Mouse (Mus musculus) midbrain, embryonic 13.5 days (tissue): ENCODE results near the gene Nanos1. TPM values are rescaled to one million over a fixed set of nuclear protein-coding genes. Genes with fewer than 3 reads are reported as not detected.
A peak's percentile ranks its signal among the peaks of the same experiment; 100 is the strongest.

Experiments
- ATAC-seq: fragments of 200-750 bp; cut with Nextera tagmentation; 2 replicates; pipeline ENCODE4 v1.8.0; 2017; ENCODE audit warnings: mild to moderate bottlenecking, moderate TSS enrichment, moderate library complexity
- H3K27ac ChIP-seq: fragments of 300-500 bp; sonication (generic); 2 replicates; pipeline ENCODE4 v1.5.1; 2015; ENCODE audit warnings: inconsistent platforms, mild to moderate bottlenecking, moderate library complexity
- H3K27me3 ChIP-seq: fragments of 300-500 bp; sonication (generic); 2 replicates; pipeline ENCODE4 v1.6.1; 2015; ENCODE audit warnings: mild to moderate bottlenecking, inconsistent platforms
- H3K36me3 ChIP-seq: fragments of 300-500 bp; sonication (generic); 2 replicates; pipeline ENCODE4 v1.6.1; 2015; ENCODE audit warnings: mild to moderate bottlenecking, inconsistent platforms
- H3K4me1 ChIP-seq: fragments of 300-500 bp; sonication (generic); replicated peaks from 2 replicates; pipeline ENCODE4 v1.6.1; 2015; ENCODE audit warnings: inconsistent platforms
- H3K4me2 ChIP-seq: fragments of 300-500 bp; sonication (generic); replicated peaks from 2 replicates; pipeline ENCODE4 v1.6.1; 2015; ENCODE audit warnings: moderate library complexity, mild to moderate bottlenecking, inconsistent platforms
- H3K4me3 ChIP-seq: fragments of 300-500 bp; sonication (generic); replicated peaks from 2 replicates; pipeline ENCODE4 v1.5.1; 2015; ENCODE audit warnings: mild to moderate bottlenecking, inconsistent platforms
- H3K9ac ChIP-seq: fragments of 300-500 bp; sonication (generic); replicated peaks from 2 replicates; pipeline ENCODE4 v1.6.1; 2015; ENCODE audit warnings: mild to moderate bottlenecking, inconsistent platforms
- H3K9me3 ChIP-seq: fragments of 300-500 bp; sonication (generic); 2 replicates; pipeline ENCODE4 v1.6.1; 2016; ENCODE audit warnings: mild to moderate bottlenecking, inconsistent platforms
- WGBS: fragments of 180-500 bp; shearing (Covaris S2); methylation state at CpG from one replicate; pipeline ENCODE4 v1.1.7; 2015; 5-methylcytosine and 5-hydroxymethylcytosine counted together
- polyA plus RNA-seq: library from polyadenylated mRNA; unstranded; fragments of >200 nt; fragmentation: Nextera tagmentation; extraction: Ambion mirVana; gene quantifications from 2 replicates; pipeline ENCODE4 v1.2.1, GENCODE M21; 2015

Nanos1 gene
- polyA plus RNA-seq, 1 experiment from 2014 or later = 16.6 TPM

DNA sequence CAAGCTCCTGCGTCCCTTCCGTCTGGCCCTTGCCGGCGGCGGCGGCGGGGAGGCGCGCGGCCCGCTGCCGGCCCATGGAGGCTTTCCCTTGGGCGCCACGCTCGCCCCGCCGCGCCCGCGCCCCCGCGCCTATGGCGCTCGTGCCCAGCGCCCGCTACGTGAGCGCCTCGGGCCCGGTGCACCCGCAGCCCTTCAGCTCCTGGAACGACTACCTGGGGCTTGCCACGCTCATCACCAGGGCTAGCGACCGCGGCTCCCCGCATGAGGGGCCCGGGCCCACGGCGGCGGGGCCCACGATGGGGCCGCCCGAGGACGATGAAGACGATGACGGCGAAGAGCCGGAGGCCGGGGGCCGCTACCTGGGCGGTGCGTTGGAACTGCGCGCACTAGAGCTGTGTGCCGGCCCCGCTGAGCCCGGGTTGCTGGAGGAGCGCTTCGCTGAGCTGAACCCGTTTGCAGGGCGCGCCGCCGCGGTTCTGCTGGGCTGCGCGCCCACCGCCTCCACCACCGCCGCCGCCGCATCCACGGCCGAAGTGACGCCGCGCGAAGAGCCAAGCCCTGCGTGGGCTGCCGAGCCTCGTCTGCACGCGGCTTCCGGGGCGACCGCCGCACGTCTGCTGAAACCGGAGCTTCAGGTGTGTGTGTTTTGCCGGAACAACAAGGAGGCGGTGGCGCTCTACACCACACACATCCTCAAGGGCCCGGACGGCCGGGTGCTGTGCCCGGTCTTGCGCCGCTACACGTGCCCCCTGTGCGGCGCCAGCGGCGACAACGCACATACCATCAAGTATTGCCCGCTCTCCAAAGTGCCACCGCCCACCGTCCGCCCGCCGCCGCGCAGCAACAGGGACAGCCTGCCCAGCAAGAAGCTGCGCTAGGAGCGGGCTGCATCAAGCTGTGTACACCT, 658 bp downstream of the Nanos1 start:
- Histone ChIP-seq H3K4me1 (peaks cover 28% of the 10 kb centered on the region), H3K36me3 (peaks cover 9% of the 10 kb centered on the region), H3K4me2 (peak overlapping the region; percentile 78), H3K9me3 (no peaks in the 10 kb centered on the region), H3K27me3 (peaks cover 24% of the 10 kb centered on the region), H3K9ac (peak overlapping the region; percentile 86), H3K27ac (peak overlapping the region; percentile 93), H3K4me3 (peak overlapping the region; percentile 81)
- peak; percentile 79 for ATAC-seq
- under 1% methylated on average over 84 of the region's 115 CpGs for WGBS

GRCm38 (mm10) chr19:60757099-60757785, 1.5 kb downstream of the Nanos1 start:
- H3K27me3 ChIP-seq = peaks cover 24% of the 10 kb centered on the region
- H3K4me2 ChIP-seq = peak overlapping the region; percentile 78
- H3K27ac ChIP-seq = peak overlapping the region; percentile 93; the same call in 1 of the 2 replicates
- no peak for ATAC-seq
- H3K9me3 ChIP-seq = no peaks in the 10 kb centered on the region
- H3K4me1 ChIP-seq = peaks cover 28% of the 10 kb centered on the region
- peak overlapping the region; percentile 86 for H3K9ac ChIP-seq
- peak overlapping the region; percentile 81 for H3K4me3 ChIP-seq
- H3K36me3 ChIP-seq = peaks cover 13% of the 10 kb centered on the region
- 6% methylated on average over 25 of the region's 25 CpGs for WGBS

DNA sequence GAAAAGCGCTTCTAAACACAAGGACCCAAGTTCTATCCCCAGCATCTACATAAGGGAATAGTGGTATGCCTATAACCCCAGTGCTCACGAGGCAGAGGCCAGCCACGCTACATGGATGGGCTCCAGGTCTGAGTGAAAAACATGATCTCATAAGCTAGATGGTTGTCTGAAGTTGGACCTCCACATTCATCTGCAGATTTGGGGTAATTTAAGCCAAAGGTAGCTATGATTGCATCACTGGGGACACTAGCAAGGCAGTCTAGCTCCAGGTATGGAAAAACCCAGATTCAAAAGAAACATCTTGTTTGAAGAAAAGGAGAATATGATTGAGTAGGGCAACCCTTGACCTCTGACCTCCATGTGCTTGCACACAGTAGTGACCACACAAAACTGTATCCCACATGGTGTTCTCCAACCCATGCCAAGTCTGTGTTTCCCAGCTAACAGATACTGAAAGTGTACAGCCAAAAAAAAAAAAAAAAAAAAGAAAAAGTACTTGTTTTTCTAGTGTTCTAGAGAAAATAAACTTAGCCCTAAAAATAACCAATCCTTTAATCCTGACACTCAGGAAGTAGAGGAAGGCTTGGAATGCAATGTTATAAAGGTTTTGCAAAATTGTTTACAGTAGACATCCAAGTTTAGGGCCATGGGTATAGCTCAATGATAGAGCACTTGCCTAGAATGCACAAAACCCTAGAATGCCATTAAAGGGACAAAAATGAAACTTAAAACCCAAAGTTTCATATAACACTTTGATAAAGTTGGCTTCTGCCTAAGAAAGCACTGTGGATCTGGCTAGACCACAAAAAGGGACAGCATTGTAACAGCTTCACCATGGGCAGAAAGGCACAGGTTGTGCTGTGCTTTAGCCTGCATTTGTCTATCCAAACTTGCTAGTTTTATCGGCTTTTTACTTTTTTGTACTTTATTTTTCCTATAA, 3.4 kb downstream of the Nanos1 start:
- ATAC-seq = no peak
- H3K36me3 ChIP-seq = peaks cover 30% of the 10 kb centered on the region
- H3K9me3 ChIP-seq = no peaks in the 10 kb centered on the region
- H3K4me1 ChIP-seq = peaks cover 28% of the 10 kb centered on the region
- H3K9ac ChIP-seq = no peak overlapping the region
- H3K27me3 ChIP-seq = peaks cover 22% of the 10 kb centered on the region
- H3K4me2 ChIP-seq = no peak overlapping the region
- H3K27ac ChIP-seq = no peak overlapping the region
- no peak overlapping the region for H3K4me3 ChIP-seq
- 80% methylated on average over 4 of the region's 4 CpGs for WGBS

GRCm38 (mm10) chr19:60773366-60773765, 17.6 kb downstream of the Nanos1 start:
- H3K27me3 ChIP-seq = no peaks in the 10 kb centered on the region
- H3K4me2 ChIP-seq = no peak overlapping the region
- peaks cover 75% of the 10 kb centered on the region for H3K36me3 ChIP-seq
- no peak overlapping the region for H3K27ac ChIP-seq
- H3K9ac ChIP-seq = no peak overlapping the region
- WGBS = 96% methylated on average over 6 of the region's 6 CpGs
- no peaks in the 10 kb centered on the region for H3K9me3 ChIP-seq
- ATAC-seq = no peak
- H3K4me1 ChIP-seq = no peaks in the 10 kb centered on the region
- no peak overlapping the region for H3K4me3 ChIP-seq

GRCm38 (mm10) chr19:60782034-60782433, 26.2 kb downstream of the Nanos1 start:
- Histone ChIP-seq H3K27ac (no peak overlapping the region), H3K4me2 (no peak overlapping the region), H3K4me3 (no peak overlapping the region), H3K9me3 (no peaks in the 10 kb centered on the region), H3K27me3 (no peaks in the 10 kb centered on the region), H3K9ac (no peak overlapping the region), H3K4me1 (peaks cover 25% of the 10 kb centered on the region), H3K36me3 (peaks cover 25% of the 10 kb centered on the region)
- 96% methylated on average over 3 of the region's 3 CpGs for WGBS
- ATAC-seq = no peak

GRCm38 (mm10) chr19:60784712-60785111, 28.9 kb downstream of the Nanos1 start:
- no peak for ATAC-seq
- Histone ChIP-seq H3K36me3 (peaks cover 11% of the 10 kb centered on the region), H3K27me3 (no peaks in the 10 kb centered on the region), H3K4me3 (no peak overlapping the region), H3K4me1 (peaks cover 46% of the 10 kb centered on the region), H3K27ac (no peak overlapping the region), H3K9me3 (no peaks in the 10 kb centered on the region), H3K9ac (no peak overlapping the region), H3K4me2 (no peak overlapping the region)
- 65% methylated on average over 1 of the region's 1 CpGs for WGBS

GRCm38 (mm10) chr19:60787465-60788150, 31.8 kb downstream of the Nanos1 start:
- peaks cover 50% of the 10 kb centered on the region for H3K4me1 ChIP-seq
- H3K27me3 ChIP-seq = no peaks in the 10 kb centered on the region
- 0 out of 2 replicates have a peak overlapping the region, but pooled peaks have one; percentile 9 for H3K4me3 ChIP-seq
- H3K4me2 ChIP-seq = peak overlapping the region; percentile 29; the same call in 1 of the 2 replicates
- ATAC-seq = no peak
- no peak overlapping the region for H3K27ac ChIP-seq
- WGBS = 71% methylated on average over 2 of the region's 2 CpGs
- no peaks in the 10 kb centered on the region for H3K36me3 ChIP-seq
- H3K9ac ChIP-seq = no peak overlapping the region
- H3K9me3 ChIP-seq = no peaks in the 10 kb centered on the region

DNA sequence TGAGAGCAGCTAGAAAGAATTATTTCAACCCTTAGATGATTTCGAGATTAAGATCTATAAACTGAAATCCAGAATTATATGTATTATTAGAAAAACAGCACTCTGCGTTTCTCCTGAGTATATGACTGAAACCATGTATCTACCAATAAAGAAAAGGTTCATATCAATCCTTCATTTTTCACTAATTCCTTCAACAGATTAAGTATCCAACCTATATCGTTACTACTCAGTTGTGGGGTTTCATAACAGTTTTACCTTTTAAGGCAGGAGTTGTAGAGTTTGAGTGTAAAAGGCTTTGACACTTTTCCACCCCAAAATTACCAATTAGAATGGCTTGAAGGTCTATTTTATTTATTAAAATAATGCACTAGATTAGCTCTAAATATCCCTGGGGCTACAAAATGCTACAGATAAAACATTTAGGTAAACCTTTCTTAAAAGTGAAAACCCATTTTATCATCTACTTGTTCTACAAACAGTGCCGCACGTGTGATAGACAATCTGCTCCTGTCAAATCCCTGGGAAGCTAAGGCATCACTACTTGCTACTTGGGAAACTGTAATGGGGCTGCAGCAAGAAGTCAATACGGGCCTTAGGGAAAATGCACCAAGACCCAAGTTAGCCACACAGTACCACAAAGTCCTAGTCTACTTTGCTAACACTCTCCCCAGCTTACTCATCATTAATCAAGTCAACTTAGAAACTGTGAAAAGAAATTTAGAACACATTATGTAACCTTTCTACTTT, 32.6 kb downstream of the Nanos1 start:
- H3K36me3 ChIP-seq = no peaks in the 10 kb centered on the region
- 49% methylated on average over 6 of the region's 6 CpGs for WGBS
- H3K9ac ChIP-seq = peak overlapping the region; percentile 63

DNA sequence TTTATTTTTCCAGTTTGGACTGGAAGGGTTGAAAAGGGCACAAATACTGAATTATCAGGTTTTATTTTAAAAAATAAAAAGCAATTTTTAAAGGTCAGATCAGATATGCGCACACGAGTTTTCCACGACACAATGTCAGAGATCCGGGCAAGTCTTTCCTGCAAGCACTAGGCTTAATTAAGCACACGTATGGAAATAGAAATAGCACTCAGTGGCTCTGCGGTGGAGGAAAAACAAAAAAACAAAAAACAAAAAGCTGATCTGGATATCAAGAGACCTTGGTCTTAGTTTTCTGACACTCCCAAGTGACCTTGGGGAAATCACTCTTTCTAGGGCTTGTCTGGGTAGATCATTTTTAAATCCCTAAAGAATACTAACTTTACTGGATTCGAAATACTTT, 33.7 kb downstream of the Nanos1 start:
- Histone ChIP-seq H3K9me3 (no peaks in the 10 kb centered on the region), H3K9ac (peak overlapping the region; percentile 100), H3K27ac (peak overlapping the region; percentile 97; the same call in 1 of the 2 replicates), H3K4me2 (peak overlapping the region; percentile 89), H3K4me3 (peak overlapping the region; percentile 97), H3K27me3 (no peaks in the 10 kb centered on the region), H3K4me1 (peaks cover 40% of the 10 kb centered on the region), H3K36me3 (no peaks in the 10 kb centered on the region)
- under 1% methylated on average over 7 of the region's 7 CpGs for WGBS
- ATAC-seq = no peak

More for the DNA sequence above, 32.6 kb downstream of the Nanos1 start:
- no peaks in the 10 kb centered on the region for H3K27me3 ChIP-seq
- no peak overlapping the region for H3K27ac ChIP-seq
- H3K4me1 ChIP-seq = peaks cover 47% of the 10 kb centered on the region
- H3K4me3 ChIP-seq = peak overlapping the region; percentile 97
- no peaks in the 10 kb centered on the region for H3K9me3 ChIP-seq
- H3K4me2 ChIP-seq = peak overlapping the region; percentile 58
- ATAC-seq = no peak

GRCm38 (mm10) chr19:60789919-60790506, 34.2 kb downstream of the Nanos1 start:
- Histone ChIP-seq H3K4me1 (peaks cover 38% of the 10 kb centered on the region), H3K27me3 (no peaks in the 10 kb centered on the region), H3K27ac (peak overlapping the region; percentile 97), H3K36me3 (no peaks in the 10 kb centered on the region), H3K9ac (peak overlapping the region; percentile 100), H3K4me3 (peak overlapping the region; percentile 97), H3K9me3 (no peaks in the 10 kb centered on the region), H3K4me2 (peak overlapping the region; percentile 89)
- ATAC-seq = peak; percentile 83
- 0% methylated on average over 56 of the region's 60 CpGs for WGBS
